In the genomic region with DNA sequence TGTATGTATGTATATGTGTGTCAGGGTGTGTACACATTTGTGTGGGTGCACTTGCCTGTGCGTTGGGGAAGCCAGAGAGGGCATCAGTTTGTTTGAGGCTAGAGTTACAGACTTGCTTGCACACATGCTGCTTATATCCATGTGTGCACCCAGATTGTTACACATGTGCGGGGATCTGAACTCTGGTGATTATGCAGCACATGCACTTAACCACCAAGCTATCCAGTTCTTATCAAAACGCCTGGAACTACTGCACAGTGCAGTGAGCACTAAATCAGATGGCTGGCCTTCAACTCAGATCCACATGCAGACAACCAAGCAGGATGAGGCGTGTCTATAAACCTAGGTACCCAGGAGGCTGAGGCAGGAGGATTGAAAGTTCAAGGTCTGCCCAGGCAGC, we compare ENCODE assay signal across 25 mouse cellular contexts. TPM values are rescaled to one million over a fixed set of nuclear protein-coding genes. Genes with fewer than 3 reads are reported as not detected.
"Had no signal": no experiment of that assay in that cellular context is flagged by ENCODE, and none has a peak within 500 bp of the region (broad histone marks: within the 10 kb centered on the region; RNA-seq: fewer than 3 reads in every experiment).

No protein-coding gene starts in this region.

- H3K27me3 ChIP-seq: limb, embryonic 12.5 days; limb, embryonic 15.5 days; midbrain, embryonic 13.5 days; neural tube, embryonic 13.5 days; stomach, embryonic 15.5 days had no signal

- H3K27ac ChIP-seq: kidney, postnatal 0 days; layer of hippocampus, adult 2 months; limb, embryonic 12.5 days; limb, embryonic 15.5 days; midbrain, embryonic 10.5 days; midbrain, embryonic 13.5 days; neural tube, embryonic 13.5 days; stomach, embryonic 15.5 days had no signal

- DNase-seq: kidney, adult 18-20 months; kidney, adult 9 months; kidney, postnatal 25 days; layer of hippocampus, adult 9-11 months; lung, adult 2 months; lung, postnatal 14 days; lung, postnatal 4 days; retina, postnatal 1 day; right cerebral cortex, postnatal 25 days; spleen, adult 18-20 months; thymus, postnatal 25 days had no signal

- H3K36me3 ChIP-seq: limb, embryonic 12.5 days; limb, embryonic 15.5 days; midbrain, embryonic 10.5 days; neural tube, embryonic 13.5 days; stomach, embryonic 15.5 days had no signal

- ATAC-seq: intestine, embryonic 16.5 days; midbrain, embryonic 13.5 days; midbrain, embryonic 16.5 days had no signal

- H3K9ac ChIP-seq: limb, embryonic 12.5 days; limb, embryonic 15.5 days; midbrain, embryonic 13.5 days; neural tube, embryonic 13.5 days; stomach, embryonic 15.5 days had no signal

- H3K9me3 ChIP-seq: limb, embryonic 12.5 days; limb, embryonic 15.5 days; midbrain, embryonic 10.5 days; midbrain, embryonic 13.5 days; neural tube, embryonic 13.5 days; stomach, embryonic 15.5 days had no signal

- H3K4me3 ChIP-seq: layer of hippocampus, adult 2 months; limb, embryonic 12.5 days; limb, embryonic 15.5 days; midbrain, embryonic 10.5 days; midbrain, embryonic 13.5 days; myocyte; neural tube, embryonic 13.5 days; stomach, embryonic 15.5 days had no signal

- H3K4me2 ChIP-seq: limb, embryonic 12.5 days; limb, embryonic 15.5 days; midbrain, embryonic 13.5 days; neural tube, embryonic 13.5 days; stomach, embryonic 15.5 days had no signal

- H3K4me1 ChIP-seq: limb, embryonic 12.5 days had no signal

RNA-seq across cellular contexts. Expression of a gene that starts 37.3 kb away (rescaled TPM):
- total RNA-seq: monocyte, adult 5-6 weeks had no signal
- polyA plus RNA-seq: intestine, embryonic 16.5 days; kidney, postnatal 0 days; limb, embryonic 12.5 days; limb, embryonic 15.5 days; midbrain, embryonic 10.5 days; midbrain, embryonic 16.5 days; neural tube, embryonic 13.5 days; stomach, embryonic 15.5 days; thymus, postnatal 0 days; urinary bladder, adult 2 months had no signal
